Mouse (Mus musculus): Measurements from ENCODE around the gene Neurl1b. TPM values are rescaled to one million over a fixed set of nuclear protein-coding genes. Genes with fewer than 3 reads are reported as not detected.

The Neurl1b gene
- polyA plus RNA-seq, 1 experiment from 2014 or later = 0.25 TPM

DNA sequence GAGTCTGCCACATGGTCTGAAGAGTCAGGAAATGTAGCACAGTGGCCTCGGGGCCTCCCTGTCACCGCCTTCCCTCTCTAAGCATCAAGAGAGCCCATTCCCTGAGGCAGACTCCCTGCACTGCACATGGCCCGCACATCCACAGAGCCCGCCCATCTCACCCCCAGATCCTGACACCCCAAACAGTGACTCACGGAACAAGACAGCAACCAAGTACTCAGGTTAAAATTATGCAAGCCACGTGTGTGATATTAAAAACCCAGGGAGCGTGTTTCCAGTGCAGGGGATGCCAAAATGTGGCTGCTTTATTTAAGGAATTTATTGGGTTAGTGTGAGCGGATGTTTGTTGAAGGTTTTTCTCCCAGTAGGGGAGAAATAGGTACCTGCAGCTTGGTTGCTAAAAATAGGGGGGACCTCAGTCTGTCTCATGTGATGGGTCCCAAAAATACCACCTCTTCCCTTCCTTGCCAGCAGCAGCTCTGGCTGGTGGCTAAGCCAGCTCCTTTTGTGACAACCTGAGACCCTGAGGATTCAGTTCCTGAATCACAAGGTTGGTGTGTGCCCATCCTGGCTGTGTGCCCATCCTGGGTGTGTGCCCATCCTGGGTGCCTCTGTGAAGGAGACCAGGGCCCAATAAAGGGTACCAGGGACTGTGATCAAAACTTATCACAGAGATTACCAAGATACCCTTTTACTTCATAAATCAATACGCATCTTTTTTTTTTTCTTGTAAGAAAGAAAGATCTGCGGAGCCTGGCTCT, 9.1 kb upstream of the Neurl1b start:
- Histone ChIP-seq H3K4me2 (ENCODE audit: low read depth, low read length) (no peak overlapping the region), H3K27ac (replicated peaks; ENCODE audit: low read depth, low read length) (no peak overlapping the region), H3K9ac (replicated peaks; ENCODE audit: low read length) (no peak overlapping the region), H3K27me3 (ENCODE audit: control insufficient read depth, insufficient read depth, low read length) (no peaks in the 10 kb centered on the region), H3K36me3 (replicated peaks; ENCODE audit: control insufficient read depth, insufficient read depth, low read depth, low read length) (no peaks in the 10 kb centered on the region), H3K4me3 (ENCODE audit: low read depth, low read length) (no peak overlapping the region), H3K9me3 (replicated peaks; ENCODE audit: control insufficient read depth, low read length) (no peaks in the 10 kb centered on the region), H3K4me1 (ENCODE audit: control insufficient read depth, insufficient read depth, low read length) (no peaks in the 10 kb centered on the region)
- no peak for ATAC-seq (replicated peaks; ENCODE audit: insufficient number of reproducible peaks, low FRiP score, low TSS enrichment, low read depth)
- no peak for DNase-seq (ENCODE audit: low spot score)
- 73% methylated on average over 10 of the region's 10 CpGs for WGBS

DNA sequence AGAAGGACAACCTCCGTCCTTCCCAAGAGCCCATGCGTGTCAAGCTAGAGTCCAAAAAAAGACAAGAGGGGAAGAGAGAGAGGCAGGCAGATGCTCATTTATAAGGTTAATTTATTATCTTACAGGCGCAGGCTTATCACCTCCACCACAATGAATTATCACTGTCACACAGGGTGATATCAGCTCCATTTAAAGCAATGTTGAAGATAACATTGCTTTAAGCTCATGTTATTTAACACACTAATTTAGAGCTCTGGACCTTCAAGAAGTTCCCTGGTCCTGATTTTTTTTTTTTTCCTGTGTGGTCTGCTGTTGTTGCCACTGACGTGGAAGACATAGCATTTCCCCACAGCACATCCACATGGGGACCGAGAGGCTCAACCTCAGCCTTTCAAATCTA, 1.7 kb upstream of the Neurl1b start:
- Histone ChIP-seq H3K4me2 (ENCODE audit: low read depth, low read length) (no peak overlapping the region), H3K27ac (replicated peaks; ENCODE audit: low read depth, low read length) (no peak overlapping the region), H3K9me3 (replicated peaks; ENCODE audit: control insufficient read depth, low read length) (no peaks in the 10 kb centered on the region), H3K4me1 (ENCODE audit: control insufficient read depth, insufficient read depth, low read length) (peaks cover 6% of the 10 kb centered on the region; the same call in 1 of the 2 replicates), H3K9ac (replicated peaks; ENCODE audit: low read length) (no peak overlapping the region), H3K4me3 (ENCODE audit: low read depth, low read length) (no peak overlapping the region), H3K27me3 (ENCODE audit: control insufficient read depth, insufficient read depth, low read length) (peaks cover 23% of the 10 kb centered on the region), H3K36me3 (replicated peaks; ENCODE audit: control insufficient read depth, insufficient read depth, low read depth, low read length) (no peaks in the 10 kb centered on the region)
- WGBS = 88% methylated on average over 5 of the region's 5 CpGs
- ATAC-seq (replicated peaks; ENCODE audit: insufficient number of reproducible peaks, low FRiP score, low TSS enrichment, low read depth) (no peak), DNase-seq (ENCODE audit: low spot score) (no peak)

DNA sequence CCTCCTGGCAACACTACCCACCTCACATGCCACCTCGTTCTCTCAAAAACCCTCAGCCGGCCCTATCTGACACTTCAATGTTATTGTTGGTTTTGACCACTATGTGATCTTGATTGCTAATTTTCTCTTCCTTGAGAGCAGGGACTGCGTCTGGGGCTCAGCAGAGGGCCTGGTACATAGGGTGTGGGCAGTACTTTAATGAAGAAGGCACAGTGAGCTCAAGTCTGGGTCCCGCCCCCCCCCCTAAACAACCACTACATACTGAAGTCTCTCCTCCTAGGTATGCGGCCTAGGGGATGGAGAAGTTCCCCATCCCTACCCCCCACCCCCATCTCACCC, 476 bp upstream of the Neurl1b start:
- Histone ChIP-seq H3K27me3 (ENCODE audit: control insufficient read depth, insufficient read depth, low read length) (peaks cover 23% of the 10 kb centered on the region), H3K9ac (replicated peaks; ENCODE audit: low read length) (peak overlapping the region; percentile 64), H3K4me2 (ENCODE audit: low read depth, low read length) (peak overlapping the region; percentile 98), H3K27ac (replicated peaks; ENCODE audit: low read depth, low read length) (no peak overlapping the region), H3K4me1 (ENCODE audit: control insufficient read depth, insufficient read depth, low read length) (peaks cover 6% of the 10 kb centered on the region; the same call in 1 of the 2 replicates), H3K36me3 (replicated peaks; ENCODE audit: control insufficient read depth, insufficient read depth, low read depth, low read length) (no peaks in the 10 kb centered on the region), H3K9me3 (replicated peaks; ENCODE audit: control insufficient read depth, low read length) (no peaks in the 10 kb centered on the region), H3K4me3 (ENCODE audit: low read depth, low read length) (peak overlapping the region; percentile 67)
- DNase-seq (ENCODE audit: low spot score) (no peak), ATAC-seq (replicated peaks; ENCODE audit: insufficient number of reproducible peaks, low FRiP score, low TSS enrichment, low read depth) (no peak; the same call in 1 of the 2 replicates)
- WGBS = 19% methylated on average over 5 of the region's 5 CpGs

DNA sequence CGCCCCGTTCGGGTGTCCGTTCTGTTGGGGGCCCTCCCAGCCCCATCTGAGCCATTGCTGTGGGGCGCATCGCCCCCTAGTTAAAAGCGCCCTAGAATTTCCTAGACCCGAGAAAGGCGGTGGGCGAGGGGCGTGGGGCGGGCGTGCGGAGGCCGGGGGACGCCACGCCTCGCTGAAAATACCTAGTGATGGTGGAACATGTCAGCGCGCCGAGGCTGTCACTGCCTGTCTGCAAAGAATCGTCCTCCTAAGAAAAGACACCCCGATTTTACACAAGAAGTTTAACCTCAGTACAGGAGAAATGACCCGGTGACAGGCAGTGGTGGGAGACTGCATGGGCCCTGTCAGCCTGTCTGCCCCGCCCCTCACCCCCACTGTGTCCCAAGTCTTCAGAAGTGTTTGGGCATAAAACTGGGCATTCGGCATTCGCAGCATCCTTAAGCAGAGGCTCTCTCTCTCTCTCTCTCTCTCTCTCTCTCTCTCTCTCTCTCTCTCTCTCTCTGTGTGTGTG, 781 bp downstream of the Neurl1b start:
- ATAC-seq (replicated peaks; ENCODE audit: insufficient number of reproducible peaks, low FRiP score, low TSS enrichment, low read depth) = no peak
- peak overlapping the region; percentile 64 for H3K9ac ChIP-seq (replicated peaks; ENCODE audit: low read length)
- no peaks in the 10 kb centered on the region for H3K36me3 ChIP-seq (replicated peaks; ENCODE audit: control insufficient read depth, insufficient read depth, low read depth, low read length)
- peaks cover 23% of the 10 kb centered on the region for H3K27me3 ChIP-seq (ENCODE audit: control insufficient read depth, insufficient read depth, low read length)
- DNase-seq (ENCODE audit: low spot score) = no peak
- WGBS = 3% methylated on average over 27 of the region's 27 CpGs
- peak overlapping the region; percentile 98 for H3K4me2 ChIP-seq (ENCODE audit: low read depth, low read length)
- no peak overlapping the region for H3K27ac ChIP-seq (replicated peaks; ENCODE audit: low read depth, low read length)
- peaks cover 6% of the 10 kb centered on the region; the same call in 1 of the 2 replicates for H3K4me1 ChIP-seq (ENCODE audit: control insufficient read depth, insufficient read depth, low read length)
- peak overlapping the region; percentile 67 for H3K4me3 ChIP-seq (ENCODE audit: low read depth, low read length)
- H3K9me3 ChIP-seq (replicated peaks; ENCODE audit: control insufficient read depth, low read length) = no peaks in the 10 kb centered on the region

DNA sequence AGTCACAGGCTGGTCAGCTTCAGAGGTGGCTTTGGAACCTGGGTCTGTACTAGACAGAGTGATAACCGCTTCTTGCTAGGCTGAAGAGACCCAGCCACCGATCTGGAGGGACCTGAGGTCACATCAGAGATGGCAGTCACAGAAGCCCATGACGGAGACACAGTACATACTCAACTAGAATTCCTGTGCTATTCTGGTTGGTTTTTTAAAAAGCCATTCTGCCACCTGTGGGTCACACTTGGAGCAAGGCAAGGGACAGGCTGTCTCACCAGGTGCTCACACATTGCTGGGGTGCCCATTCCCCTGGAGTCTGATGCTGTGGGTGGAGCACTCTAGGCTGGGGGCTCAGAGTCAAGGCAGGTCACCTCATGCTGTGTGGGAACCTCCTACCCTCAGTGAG, 1.5 kb downstream of the Neurl1b start:
- WGBS = 59% methylated on average over 3 of the region's 3 CpGs
- DNase-seq (ENCODE audit: low spot score) (no peak), ATAC-seq (replicated peaks; ENCODE audit: insufficient number of reproducible peaks, low FRiP score, low TSS enrichment, low read depth) (no peak)
- Histone ChIP-seq H3K9me3 (replicated peaks; ENCODE audit: control insufficient read depth, low read length) (no peaks in the 10 kb centered on the region), H3K4me1 (ENCODE audit: control insufficient read depth, insufficient read depth, low read length) (peaks cover 6% of the 10 kb centered on the region; the same call in 1 of the 2 replicates), H3K4me2 (ENCODE audit: low read depth, low read length) (no peak overlapping the region), H3K36me3 (replicated peaks; ENCODE audit: control insufficient read depth, insufficient read depth, low read depth, low read length) (no peaks in the 10 kb centered on the region), H3K27me3 (ENCODE audit: control insufficient read depth, insufficient read depth, low read length) (peaks cover 23% of the 10 kb centered on the region), H3K4me3 (ENCODE audit: low read depth, low read length) (no peak overlapping the region), H3K9ac (replicated peaks; ENCODE audit: low read length) (no peak overlapping the region), H3K27ac (replicated peaks; ENCODE audit: low read depth, low read length) (no peak overlapping the region)

DNA sequence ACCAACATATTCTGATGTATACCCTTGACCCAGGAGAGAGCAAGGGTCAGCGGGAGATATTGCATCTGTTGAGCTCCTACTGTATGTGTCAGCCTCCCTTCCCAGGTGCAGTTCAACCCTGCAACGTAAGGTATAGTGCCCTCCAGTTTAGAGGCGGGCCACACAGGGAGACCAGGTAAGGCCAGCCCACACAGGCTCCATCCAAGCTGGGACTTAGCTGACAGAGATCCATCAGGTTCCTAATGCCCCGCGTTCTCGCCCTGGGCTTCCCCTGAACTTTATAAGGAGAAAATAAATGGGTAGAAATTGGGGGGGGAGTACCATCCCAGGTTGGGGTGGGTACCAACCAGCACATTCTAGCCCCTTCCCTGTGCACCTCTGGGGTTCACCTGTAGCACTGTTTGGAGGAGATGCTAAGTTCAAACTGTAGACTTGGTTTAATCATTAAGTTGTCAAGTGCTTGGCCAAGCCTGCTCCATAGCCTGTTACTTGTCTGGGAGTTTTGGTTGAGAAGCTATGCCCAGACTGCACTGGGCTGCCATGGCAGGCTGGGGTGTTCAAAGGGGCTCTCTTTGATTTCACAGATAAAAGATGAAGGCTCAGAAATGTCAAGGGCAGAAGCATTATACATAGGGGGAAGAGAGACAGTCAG, 3.3 kb downstream of the Neurl1b start:
- no peak overlapping the region for H3K27ac ChIP-seq (replicated peaks; ENCODE audit: low read depth, low read length)
- no peak for ATAC-seq (replicated peaks; ENCODE audit: insufficient number of reproducible peaks, low FRiP score, low TSS enrichment, low read depth)
- no peak overlapping the region for H3K4me3 ChIP-seq (ENCODE audit: low read depth, low read length)
- no peak for DNase-seq (ENCODE audit: low spot score)
- peaks cover 23% of the 10 kb centered on the region for H3K27me3 ChIP-seq (ENCODE audit: control insufficient read depth, insufficient read depth, low read length)
- no peaks in the 10 kb centered on the region for H3K36me3 ChIP-seq (replicated peaks; ENCODE audit: control insufficient read depth, insufficient read depth, low read depth, low read length)
- H3K4me1 ChIP-seq (ENCODE audit: control insufficient read depth, insufficient read depth, low read length) = peaks cover 6% of the 10 kb centered on the region; the same call in 1 of the 2 replicates
- whole genome bisulfite sequencing = 75% methylated on average over 6 of the region's 6 CpGs
- no peak overlapping the region for H3K4me2 ChIP-seq (ENCODE audit: low read depth, low read length)
- H3K9me3 ChIP-seq (replicated peaks; ENCODE audit: control insufficient read depth, low read length) = no peaks in the 10 kb centered on the region
- H3K9ac ChIP-seq (replicated peaks; ENCODE audit: low read length) = no peak overlapping the region

DNA sequence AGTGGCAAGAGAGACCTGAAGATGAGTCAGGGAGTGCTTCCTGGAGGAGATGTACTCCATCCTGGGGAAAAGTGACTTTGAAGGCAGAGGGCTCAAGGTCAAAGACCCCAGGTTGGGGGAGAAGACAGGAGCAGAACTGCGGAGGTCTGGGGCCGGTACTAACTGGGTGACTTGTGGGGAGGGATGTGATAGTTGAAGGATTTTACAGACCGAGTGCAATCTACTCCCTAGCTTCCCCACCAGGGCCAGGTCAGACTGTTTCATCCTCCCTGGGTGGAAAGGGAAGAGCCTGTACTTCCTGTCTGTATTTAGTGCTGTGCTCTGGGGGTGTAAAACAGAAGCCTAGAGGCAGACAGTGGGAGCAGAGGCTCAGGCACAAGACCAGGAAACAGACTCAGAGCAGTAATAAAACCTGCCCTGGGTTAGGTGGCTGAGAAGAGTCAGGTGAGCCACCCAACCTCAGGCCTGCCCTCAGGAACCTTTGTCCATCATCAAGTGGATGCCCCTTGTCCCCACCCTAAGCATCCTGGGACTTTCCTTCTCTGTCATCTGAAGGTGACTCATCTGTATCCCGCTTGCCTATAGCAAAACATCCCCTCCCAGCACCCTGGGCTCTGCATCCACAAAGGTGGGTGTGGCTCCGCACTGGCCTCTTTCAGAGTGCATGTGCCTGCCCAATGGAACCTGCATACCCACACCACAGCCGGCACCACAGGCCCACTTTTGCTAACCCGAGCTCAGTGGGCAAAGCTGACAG, 6.0 kb downstream of the Neurl1b start:
- H3K9me3 ChIP-seq (replicated peaks; ENCODE audit: control insufficient read depth, low read length) = no peaks in the 10 kb centered on the region
- H3K27ac ChIP-seq (replicated peaks; ENCODE audit: low read depth, low read length) = no peak overlapping the region
- ATAC-seq (replicated peaks; ENCODE audit: insufficient number of reproducible peaks, low FRiP score, low TSS enrichment, low read depth) (no peak), DNase-seq (ENCODE audit: low spot score) (no peak)
- no peak overlapping the region for H3K4me2 ChIP-seq (ENCODE audit: low read depth, low read length)
- H3K4me3 ChIP-seq (ENCODE audit: low read depth, low read length) = no peak overlapping the region
- H3K4me1 ChIP-seq (ENCODE audit: control insufficient read depth, insufficient read depth, low read length) = no peaks in the 10 kb centered on the region
- 73% methylated on average over 7 of the region's 7 CpGs for WGBS
- H3K9ac ChIP-seq (replicated peaks; ENCODE audit: low read length) = no peak overlapping the region
- no peaks in the 10 kb centered on the region for H3K36me3 ChIP-seq (replicated peaks; ENCODE audit: control insufficient read depth, insufficient read depth, low read depth, low read length)
- H3K27me3 ChIP-seq (ENCODE audit: control insufficient read depth, insufficient read depth, low read length) = peaks cover 9% of the 10 kb centered on the region; the same call in 1 of the 2 replicates
